Mouse (Mus musculus): Measurements from ENCODE around the gene Selenop. TPM values are rescaled to one million over a fixed set of nuclear protein-coding genes. Genes with fewer than 3 reads are reported as not detected.

Selenop gene
- polyA plus RNA-seq, 1 experiment from 2014 or later, result 106 TPM

DNA sequence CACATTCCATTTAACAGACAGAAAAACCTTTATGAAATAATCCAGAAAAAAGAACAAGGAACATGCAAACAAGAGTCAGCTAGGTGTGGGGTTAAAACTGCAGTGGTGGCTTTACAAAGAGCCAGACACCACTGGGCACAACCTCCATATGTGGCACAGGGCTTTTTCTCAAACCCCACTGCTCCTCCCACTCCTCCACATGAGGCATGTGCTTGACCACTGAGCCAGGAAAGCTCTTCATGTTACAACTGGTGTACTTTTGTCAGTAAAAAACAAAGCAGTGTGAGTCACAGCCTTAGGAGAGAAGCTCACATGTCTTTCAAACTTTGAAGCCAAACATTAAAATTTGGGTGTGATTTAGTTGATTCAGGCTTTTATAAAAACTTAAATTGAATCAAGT, 12.9 kb downstream of the Selenop start:
- no peak overlapping the region for H3K27ac ChIP-seq (ENCODE audit: low read length)
- no peak overlapping the region for H3K9ac ChIP-seq (ENCODE audit: low read depth, low read length)
- H3K36me3 ChIP-seq (ENCODE audit: control insufficient read depth, insufficient read depth, low read length), result no peaks in the 10 kb centered on the region
- no peaks in the 10 kb centered on the region for H3K27me3 ChIP-seq (ENCODE audit: control insufficient read depth, insufficient read depth, low read depth, low read length)
- H3K9me3 ChIP-seq (replicated peaks; ENCODE audit: control insufficient read depth, low read length, poor library complexity, severe bottlenecking), result no peaks in the 10 kb centered on the region
- H3K4me3 ChIP-seq (ENCODE audit: low read depth, low read length), result no peak overlapping the region
- H3K4me2 ChIP-seq (ENCODE audit: low read length), result no peak overlapping the region
- H3K4me1 ChIP-seq (ENCODE audit: control insufficient read depth, insufficient read depth, low read length), result no peaks in the 10 kb centered on the region
- ATAC-seq, result no peak

DNA sequence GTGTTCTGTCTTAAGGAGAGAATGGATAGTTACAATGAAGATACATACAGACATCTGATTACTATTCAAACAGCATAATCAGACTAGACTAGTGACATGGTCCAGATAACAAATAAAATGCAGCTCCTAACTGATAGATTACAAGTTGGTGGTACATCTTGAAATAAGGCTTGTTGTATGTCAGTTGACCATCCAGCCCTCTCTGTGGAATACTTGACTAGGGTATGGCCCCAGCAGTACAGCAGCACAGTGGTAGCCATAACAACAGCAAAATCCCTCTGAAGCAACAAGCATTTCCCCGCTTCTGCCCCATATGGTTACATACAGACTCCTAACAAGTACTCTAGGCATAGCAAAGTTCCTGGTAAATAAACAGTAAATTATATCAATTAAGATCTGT, 13.4 kb downstream of the Selenop start:
- no peak for ATAC-seq
- Histone ChIP-seq H3K27me3 (ENCODE audit: control insufficient read depth, insufficient read depth, low read depth, low read length) (no peaks in the 10 kb centered on the region), H3K4me3 (ENCODE audit: low read depth, low read length) (no peak overlapping the region), H3K9me3 (replicated peaks; ENCODE audit: control insufficient read depth, low read length, poor library complexity, severe bottlenecking) (no peaks in the 10 kb centered on the region), H3K9ac (ENCODE audit: low read depth, low read length) (no peak overlapping the region), H3K27ac (ENCODE audit: low read length) (no peak overlapping the region), H3K4me2 (ENCODE audit: low read length) (no peak overlapping the region), H3K36me3 (ENCODE audit: control insufficient read depth, insufficient read depth, low read length) (no peaks in the 10 kb centered on the region), H3K4me1 (ENCODE audit: control insufficient read depth, insufficient read depth, low read length) (no peaks in the 10 kb centered on the region)
- WGBS, result 46% methylated on average over 1 of the region's 1 CpGs

DNA sequence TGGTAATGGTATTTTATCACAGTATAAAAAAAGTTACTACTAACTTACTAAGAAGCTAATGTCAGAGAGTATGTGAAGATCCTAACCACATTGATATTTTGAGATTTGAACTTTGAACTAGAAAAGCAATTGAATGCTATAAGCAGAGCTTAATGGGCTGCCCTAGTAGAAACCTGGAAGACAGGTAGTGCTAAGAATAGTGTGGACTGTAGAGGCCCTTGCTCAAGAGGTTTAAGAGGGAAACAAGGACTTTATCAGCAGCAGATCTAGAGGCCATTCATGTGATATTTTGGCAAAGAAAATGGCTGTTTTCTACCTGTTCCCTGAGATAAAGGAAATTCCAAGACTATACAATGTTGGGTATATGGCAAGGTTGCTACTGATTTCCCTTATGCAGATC, 17.7 kb downstream of the Selenop start:
- Histone ChIP-seq H3K27ac (ENCODE audit: low read length) (no peak overlapping the region), H3K27me3 (ENCODE audit: control insufficient read depth, insufficient read depth, low read depth, low read length) (no peaks in the 10 kb centered on the region), H3K36me3 (ENCODE audit: control insufficient read depth, insufficient read depth, low read length) (no peaks in the 10 kb centered on the region), H3K9ac (ENCODE audit: low read depth, low read length) (no peak overlapping the region), H3K9me3 (replicated peaks; ENCODE audit: control insufficient read depth, low read length, poor library complexity, severe bottlenecking) (no peaks in the 10 kb centered on the region), H3K4me1 (ENCODE audit: control insufficient read depth, insufficient read depth, low read length) (no peaks in the 10 kb centered on the region), H3K4me2 (ENCODE audit: low read length) (no peak overlapping the region), H3K4me3 (ENCODE audit: low read depth, low read length) (no peak overlapping the region)
- no peak for ATAC-seq

DNA sequence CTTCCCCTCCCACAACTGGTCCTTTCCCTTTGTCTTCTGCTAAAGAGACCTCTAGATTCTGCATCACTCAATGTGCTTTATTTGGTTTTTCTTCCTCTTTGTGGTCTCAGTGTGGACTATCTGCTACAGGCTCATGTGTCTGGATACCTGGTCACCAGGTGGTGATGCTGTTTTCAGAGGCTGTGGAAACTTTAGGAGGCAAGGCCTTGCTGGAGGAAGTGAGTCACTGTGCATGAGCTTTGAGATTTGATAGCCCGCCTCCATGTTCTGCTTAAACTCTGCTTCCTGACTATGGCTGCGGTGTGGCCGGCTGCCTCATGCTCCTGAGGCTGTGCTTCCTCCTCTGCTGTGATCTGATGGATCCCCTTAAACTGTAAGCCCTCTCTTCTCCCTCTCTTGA, 22.1 kb downstream of the Selenop start:
- Histone ChIP-seq H3K4me1 (ENCODE audit: control insufficient read depth, insufficient read depth, low read length) (no peaks in the 10 kb centered on the region), H3K27ac (ENCODE audit: low read length) (no peak overlapping the region), H3K36me3 (ENCODE audit: control insufficient read depth, insufficient read depth, low read length) (no peaks in the 10 kb centered on the region), H3K9me3 (replicated peaks; ENCODE audit: control insufficient read depth, low read length, poor library complexity, severe bottlenecking) (no peaks in the 10 kb centered on the region), H3K9ac (ENCODE audit: low read depth, low read length) (no peak overlapping the region), H3K27me3 (ENCODE audit: control insufficient read depth, insufficient read depth, low read depth, low read length) (no peaks in the 10 kb centered on the region), H3K4me2 (ENCODE audit: low read length) (no peak overlapping the region), H3K4me3 (ENCODE audit: low read depth, low read length) (no peak overlapping the region)
- no peak for ATAC-seq
- 92% methylated on average over 3 of the region's 3 CpGs for WGBS

DNA sequence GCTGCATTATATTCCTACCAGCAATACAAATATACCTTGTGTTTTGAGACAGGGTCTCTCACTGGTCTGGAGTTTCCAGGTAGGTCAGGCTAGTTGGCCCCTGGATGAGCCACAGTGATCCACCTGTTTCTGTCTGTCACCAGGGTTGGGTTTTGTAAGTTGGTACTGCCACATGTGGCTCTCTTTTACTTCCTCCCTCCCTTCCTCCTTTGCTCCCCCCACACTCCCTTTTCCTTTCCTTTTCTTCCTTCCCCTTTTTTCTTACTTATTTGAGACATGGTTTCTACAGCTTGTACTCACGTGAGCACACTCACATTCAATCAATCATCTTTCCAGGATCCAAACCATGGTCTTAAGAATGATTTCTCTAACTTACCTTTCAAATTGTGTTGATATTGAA, 25.1 kb downstream of the Selenop start:
- H3K36me3 ChIP-seq (ENCODE audit: control insufficient read depth, insufficient read depth, low read length), result no peaks in the 10 kb centered on the region
- H3K4me2 ChIP-seq (ENCODE audit: low read length), result no peak overlapping the region
- no peak overlapping the region for H3K9ac ChIP-seq (ENCODE audit: low read depth, low read length)
- H3K9me3 ChIP-seq (replicated peaks; ENCODE audit: control insufficient read depth, low read length, poor library complexity, severe bottlenecking), result no peaks in the 10 kb centered on the region
- WGBS, result 63% methylated on average over 1 of the region's 1 CpGs
- H3K27ac ChIP-seq (ENCODE audit: low read length), result no peak overlapping the region
- no peak for ATAC-seq
- H3K4me1 ChIP-seq (ENCODE audit: control insufficient read depth, insufficient read depth, low read length), result no peaks in the 10 kb centered on the region
- H3K27me3 ChIP-seq (ENCODE audit: control insufficient read depth, insufficient read depth, low read depth, low read length), result no peaks in the 10 kb centered on the region
- no peak overlapping the region for H3K4me3 ChIP-seq (ENCODE audit: low read depth, low read length)

DNA sequence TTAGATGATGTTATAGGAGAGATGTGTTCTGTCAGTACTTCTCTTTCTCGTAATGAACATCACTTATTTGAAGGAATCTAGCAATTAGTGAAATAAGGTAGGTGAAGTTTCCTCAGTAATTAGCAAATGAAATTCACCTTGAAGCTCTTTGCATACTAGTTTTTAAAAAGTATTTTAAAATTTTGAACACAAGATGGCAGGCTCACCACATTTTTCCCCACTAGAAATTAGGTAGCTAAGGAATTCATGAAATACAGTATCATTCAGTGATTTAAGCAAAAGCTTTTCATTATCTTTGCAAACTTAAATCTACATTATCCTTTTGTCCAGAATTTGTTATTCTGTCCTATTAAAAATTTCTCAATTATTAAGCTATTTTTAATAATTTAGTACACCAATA, 27.6 kb downstream of the Selenop start:
- Histone ChIP-seq H3K4me1 (ENCODE audit: control insufficient read depth, insufficient read depth, low read length) (no peaks in the 10 kb centered on the region), H3K9me3 (replicated peaks; ENCODE audit: control insufficient read depth, low read length, poor library complexity, severe bottlenecking) (no peaks in the 10 kb centered on the region), H3K9ac (ENCODE audit: low read depth, low read length) (no peak overlapping the region), H3K36me3 (ENCODE audit: control insufficient read depth, insufficient read depth, low read length) (no peaks in the 10 kb centered on the region), H3K4me3 (ENCODE audit: low read depth, low read length) (no peak overlapping the region), H3K4me2 (ENCODE audit: low read length) (no peak overlapping the region), H3K27me3 (ENCODE audit: control insufficient read depth, insufficient read depth, low read depth, low read length) (no peaks in the 10 kb centered on the region), H3K27ac (ENCODE audit: low read length) (no peak overlapping the region)
- WGBS, result 74% methylated on average over 1 of the region's 1 CpGs
- ATAC-seq, result 0 out of 2 replicates have a peak, but pooled peaks have one; percentile 32

DNA sequence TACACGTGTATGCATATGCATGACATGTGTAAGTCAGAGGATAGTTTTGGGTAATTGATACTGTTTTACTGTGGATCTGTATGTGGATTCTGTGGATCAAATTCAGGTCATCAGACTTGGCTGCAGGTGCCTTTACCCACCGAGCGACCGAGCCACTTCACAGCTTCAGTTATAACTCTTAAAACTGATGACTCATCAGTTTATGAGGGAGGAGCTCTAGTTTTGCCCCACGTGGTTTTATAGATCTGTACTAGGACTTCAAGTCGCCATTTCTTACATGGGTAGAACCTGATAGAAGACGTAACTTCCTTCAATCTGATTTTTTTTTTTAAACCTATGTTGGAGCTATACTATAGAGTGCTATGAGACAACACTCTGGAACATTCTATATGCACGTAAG, 29.3 kb downstream of the Selenop start:
- H3K9ac ChIP-seq (ENCODE audit: low read depth, low read length), result no peak overlapping the region
- 83% methylated on average over 8 of the region's 8 CpGs for WGBS
- H3K4me1 ChIP-seq (ENCODE audit: control insufficient read depth, insufficient read depth, low read length), result no peaks in the 10 kb centered on the region
- no peak for ATAC-seq
- no peaks in the 10 kb centered on the region for H3K36me3 ChIP-seq (ENCODE audit: control insufficient read depth, insufficient read depth, low read length)
- H3K9me3 ChIP-seq (replicated peaks; ENCODE audit: control insufficient read depth, low read length, poor library complexity, severe bottlenecking), result no peaks in the 10 kb centered on the region
- no peak overlapping the region for H3K4me3 ChIP-seq (ENCODE audit: low read depth, low read length)
- no peak overlapping the region for H3K27ac ChIP-seq (ENCODE audit: low read length)
- H3K4me2 ChIP-seq (ENCODE audit: low read length), result no peak overlapping the region
- no peaks in the 10 kb centered on the region for H3K27me3 ChIP-seq (ENCODE audit: control insufficient read depth, insufficient read depth, low read depth, low read length)

DNA sequence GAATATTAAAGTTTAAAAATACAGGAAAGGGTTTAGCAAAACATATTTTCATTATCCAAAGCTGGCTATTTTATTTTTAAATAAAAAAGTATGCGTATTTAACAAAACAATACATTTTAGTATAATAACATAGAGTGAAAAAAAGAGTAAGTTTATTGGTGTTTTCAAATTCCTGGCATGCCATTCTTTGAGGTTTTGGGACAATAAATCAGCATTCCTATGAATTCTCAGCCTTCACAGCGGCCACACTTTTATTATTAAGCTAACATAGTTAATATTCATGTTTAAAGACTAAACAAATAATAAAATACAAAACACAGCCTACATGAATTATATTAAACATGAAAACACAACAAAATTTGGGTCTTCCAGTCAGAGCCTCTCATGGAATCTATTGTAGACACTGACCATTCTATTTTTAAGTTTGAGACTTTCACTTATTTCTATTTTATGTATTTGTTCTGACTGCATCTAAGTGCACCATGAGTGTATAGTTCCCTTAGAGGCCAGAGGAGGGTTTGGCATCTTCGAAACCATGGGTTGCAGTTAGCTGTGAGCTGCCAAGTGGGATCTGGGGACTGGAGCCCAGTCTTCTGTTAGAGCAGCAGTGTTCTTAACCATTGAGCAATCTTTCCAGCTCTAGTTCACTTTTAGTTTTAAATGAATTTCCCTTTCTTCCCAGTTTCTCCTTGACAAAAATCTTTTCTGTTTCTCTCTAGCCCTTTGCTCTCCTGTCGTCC, 32.2 kb downstream of the Selenop start:
- H3K36me3 ChIP-seq (ENCODE audit: control insufficient read depth, insufficient read depth, low read length), result no peaks in the 10 kb centered on the region
- H3K4me2 ChIP-seq (ENCODE audit: low read length), result no peak overlapping the region
- H3K27ac ChIP-seq (ENCODE audit: low read length), result no peak overlapping the region
- no peaks in the 10 kb centered on the region for H3K4me1 ChIP-seq (ENCODE audit: control insufficient read depth, insufficient read depth, low read length)
- ATAC-seq, result no peak
- 79% methylated on average over 4 of the region's 4 CpGs for WGBS
- H3K27me3 ChIP-seq (ENCODE audit: control insufficient read depth, insufficient read depth, low read depth, low read length), result no peaks in the 10 kb centered on the region
- H3K9me3 ChIP-seq (replicated peaks; ENCODE audit: control insufficient read depth, low read length, poor library complexity, severe bottlenecking), result no peaks in the 10 kb centered on the region
- H3K4me3 ChIP-seq (ENCODE audit: low read depth, low read length), result no peak overlapping the region
- H3K9ac ChIP-seq (ENCODE audit: low read depth, low read length), result no peak overlapping the region

DNA sequence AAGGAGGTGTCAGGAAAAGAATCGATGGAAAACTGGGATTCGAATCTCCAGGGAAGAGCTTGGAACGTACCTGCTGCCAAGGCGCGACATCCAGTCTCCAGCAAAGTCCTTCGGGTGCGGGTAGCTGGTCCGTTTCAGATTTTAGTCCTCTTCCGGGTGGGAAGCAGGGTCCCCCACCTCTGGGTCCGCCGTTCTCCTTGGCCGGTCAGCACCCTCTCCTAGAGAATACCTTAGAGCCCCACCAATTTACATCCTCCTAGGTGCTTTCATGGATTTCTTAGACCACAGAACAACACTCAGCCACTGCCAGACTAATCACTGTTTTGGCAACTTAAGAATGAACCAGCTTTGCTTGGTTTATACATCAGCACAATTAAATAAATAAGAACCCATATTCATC, 35.1 kb downstream of the Selenop start, which contains the start of gene Ccdc152:
Gene Ccdc152, minus strand, starts transcription at position 101 of the 400 bp plus-strand sequence.
- Histone ChIP-seq H3K4me2 (ENCODE audit: low read length) (no peak within 1 kb of the TSS), H3K4me1 (ENCODE audit: control insufficient read depth, insufficient read depth, low read length) (no peaks in the 10 kb centered on the region), H3K9me3 (replicated peaks; ENCODE audit: control insufficient read depth, low read length, poor library complexity, severe bottlenecking) (no peaks in the 10 kb centered on the region), H3K27ac (ENCODE audit: low read length) (no peak within 1 kb of the TSS), H3K4me3 (ENCODE audit: low read depth, low read length) (no peak within 1 kb of the TSS), H3K36me3 (ENCODE audit: control insufficient read depth, insufficient read depth, low read length) (no peaks in the 10 kb centered on the region), H3K9ac (ENCODE audit: low read depth, low read length) (no peak within 1 kb of the TSS), H3K27me3 (ENCODE audit: control insufficient read depth, insufficient read depth, low read depth, low read length) (no peaks in the 10 kb centered on the region)
- WGBS, result 94% methylated on average over 12 of the region's 12 CpGs
- ATAC-seq, result no peak

All from midbrain, embryonic 16.5 days (tissue).